Mouse (Mus musculus) lung, postnatal 0 days (tissue): ENCODE data around the gene Ifrd2.

Experiments
- CTCF ChIP-seq: IDR thresholded peaks from 2 replicates; pipeline ENCODE4 v1.5.1; 2016; ENCODE audit warnings: antibody characterized with exemption, mild to moderate bottlenecking
- EP300 ChIP-seq: IDR thresholded peaks from 2 replicates; pipeline ENCODE4 v1.6.1; 2016; ENCODE audit warnings: antibody characterized with exemption, mild to moderate bottlenecking, control low read depth

- TF ChIP-seq CTCF = no peak
- no peak for TF ChIP-seq EP300
These were observed 46.4 kb upstream of the Ifrd2 start for GRCm38 (mm10) chr9:107541005-107541404.
